Mouse (Mus musculus): ENCODE results near the gene Pax6.

GRCm38 (mm10) chr2:105697741-105698140 lies 29.0 kb downstream of the Pax6 start:
- no peak for TF ChIP-seq CTCF (IDR thresholded peaks at IDR 0.05; ENCODE audit: borderline replicate concordance, extremely low read depth, insufficient read depth, insufficient read length)
- TF ChIP-seq POLR2A (IDR thresholded peaks at IDR 0.05; ENCODE audit: borderline replicate concordance, extremely low read depth, insufficient read depth, insufficient read length, poor library complexity, severe bottlenecking), result no peak

Data from brain, embryonic 14.5 days (tissue).